Mouse (Mus musculus) MEL (cell line): ENCODE results near the gene Tmem11.

ENCODE experiments used
- CTCF ChIP-seq, 3 experiments: IDR thresholded peaks in 2 of 3; conservative IDR thresholded peaks in 1 of 3; 2 replicates each; pipeline ENCODE4 v1.5.1; 2011 to 2012; ENCODE audit warnings: low read length in 3 of 3, low read depth in 2 of 3, mild to moderate bottlenecking in 2 of 3, improper control_type of control experiment in 1 of 3, inconsistent platforms in 1 of 3, mixed read lengths in 1 of 3, moderate library complexity in 1 of 3; ENCODE audit not compliant: control insufficient read depth in 1 of 3, insufficient read depth in 1 of 3, poor library complexity in 1 of 3, severe bottlenecking in 1 of 3
- GATA1 ChIP-seq: IDR thresholded peaks from 2 replicates; pipeline ENCODE4 v1.6.1; 2011; ENCODE audit warnings: low read depth, low read length, improper control_type of control experiment
- HCFC1 ChIP-seq: IDR thresholded peaks from 2 replicates; pipeline ENCODE4 v1.6.1; 2012; ENCODE audit warnings: low read depth, mild to moderate bottlenecking, inconsistent platforms, low read length, improper control_type of control experiment, moderate library complexity
- JUND ChIP-seq: IDR thresholded peaks from 2 replicates; pipeline ENCODE4 v1.6.1; 2011; ENCODE audit warnings: low read depth, mild to moderate bottlenecking, improper control_type of control experiment, low read length
- MAX ChIP-seq: IDR thresholded peaks from 2 replicates; pipeline ENCODE4 v1.6.1; 2011; ENCODE audit warnings: low read length, improper control_type of control experiment
- POLR2A ChIP-seq, 2 experiments: IDR thresholded peaks; 2 replicates each; pipeline ENCODE4 v1.6.1; 2011 to 2012; ENCODE audit warnings: low read length in 2 of 2, mild to moderate bottlenecking in 2 of 2, control low read depth in 1 of 2, improper control_type of control experiment in 1 of 2, low read depth in 1 of 2, moderate library complexity in 1 of 2; ENCODE audit not compliant: control insufficient read depth in 1 of 2, insufficient read depth in 1 of 2, poor library complexity in 1 of 2
- RAD21 ChIP-seq: IDR thresholded peaks from 2 replicates; pipeline ENCODE4 v1.6.1; 2011; ENCODE audit warnings: mild to moderate bottlenecking, low read depth, low read length, improper control_type of control experiment
- RCOR1 ChIP-seq: IDR thresholded peaks from 2 replicates; pipeline ENCODE4 v1.6.1; 2012; ENCODE audit warnings: low read depth, mild to moderate bottlenecking, inconsistent platforms, low read length, improper control_type of control experiment
- UBTF ChIP-seq: IDR thresholded peaks from 2 replicates; pipeline ENCODE4 v1.6.1; 2012; ENCODE audit warnings: low read depth, mild to moderate bottlenecking, inconsistent platforms, low read length, improper control_type of control experiment, moderate library complexity, borderline replicate concordance; ENCODE audit not compliant: insufficient read depth
- ZC3H11A ChIP-seq: IDR thresholded peaks from 2 replicates; pipeline ENCODE4 v1.6.1; 2012; ENCODE audit warnings: low read depth, mild to moderate bottlenecking, inconsistent platforms, low read length, improper control_type of control experiment
- ZKSCAN1 ChIP-seq: IDR thresholded peaks from 2 replicates; pipeline ENCODE4 v1.6.1; 2012; ENCODE audit warnings: low read depth, mild to moderate bottlenecking, inconsistent platforms, low read length, improper control_type of control experiment, moderate library complexity
- ZNF384 ChIP-seq: IDR thresholded peaks from 2 replicates; pipeline ENCODE4 v1.6.1; 2012; ENCODE audit warnings: low read depth, mild to moderate bottlenecking, inconsistent platforms, low read length, improper control_type of control experiment

GRCm38 (mm10) chr11:60922195-60922594, 43.1 kb upstream of the Tmem11 start:
- no peak for TF ChIP-seq CTCF (IDR thresholded peaks at IDR 0.05 in 2 of 3, conservative IDR thresholded peaks at IDR 0.05 in 1 of 3; ENCODE audit: control insufficient read depth in 1 of 3, insufficient read depth in 1 of 3, low read depth in 2 of 3, low read length in 3 of 3, poor library complexity in 1 of 3, severe bottlenecking in 1 of 3)
- no peak for TF ChIP-seq ZKSCAN1
- TF ChIP-seq ZC3H11A = no peak
- no peak for TF ChIP-seq POLR2A (IDR thresholded peaks at IDR 0.05; ENCODE audit: control insufficient read depth in 1 of 2, insufficient read depth in 1 of 2, low read depth in 1 of 2, low read length in 2 of 2, poor library complexity in 1 of 2)
- TF ChIP-seq GATA1 = no peak
- TF ChIP-seq MAX = no peak
- no peak for TF ChIP-seq RCOR1
- no peak for TF ChIP-seq ZNF384
- no peak for TF ChIP-seq UBTF
- TF ChIP-seq JUND = no peak
- no peak for TF ChIP-seq HCFC1
- no peak for TF ChIP-seq RAD21
